Mouse (Mus musculus) skeletal muscle tissue, adult 2 months (tissue): ENCODE results near the gene Zfp74.
A peak's percentile ranks its signal among the peaks of the same experiment; 100 is the strongest.

Experiments
- DNase-seq: peaks from one replicate; pipeline ENCODE4 v3.0.0-alpha.2; 2012; ENCODE audit warnings: low read depth, low spot score

The Zfp74 gene

GRCm38 (mm10) chr7:29944201-29944600 is 9.7 kb downstream of the Zfp74 start:
- DNase-seq = no peak

- DNase-seq = no peak
These were observed 10.2 kb downstream of the Zfp74 start for GRCm38 (mm10) chr7:29943720-29944119.

GRCm38 (mm10) chr7:29942740-29943139 is 11.1 kb downstream of the Zfp74 start:
- no peak for DNase-seq

- no peak for DNase-seq
These were observed 12.9 kb downstream of the Zfp74 start for GRCm38 (mm10) chr7:29941027-29941426.

GRCm38 (mm10) chr7:29938856-29939255 is 15.0 kb downstream of the Zfp74 start:
- no peak for DNase-seq

GRCm38 (mm10) chr7:29922780-29923179 is 31.1 kb downstream of the Zfp74 start:
- peak; percentile 19 for DNase-seq

- no peak for DNase-seq
These were observed 32.3 kb downstream of the Zfp74 start for GRCm38 (mm10) chr7:29921439-29922093.

GRCm38 (mm10) chr7:29918062-29918453 is 35.8 kb downstream of the Zfp74 start:
- no peak for DNase-seq

GRCm38 (mm10) chr7:29917371-29918061 is 36.4 kb downstream of the Zfp74 start:
- peak; percentile 66 for DNase-seq

GRCm38 (mm10) chr7:29912172-29912571 is 41.7 kb downstream of the Zfp74 start:
- DNase-seq = no peak

- no peak for DNase-seq
These were observed 43.6 kb downstream of the Zfp74 start for GRCm38 (mm10) chr7:29910252-29910651.

- DNase-seq = peak; percentile 70
These were observed 45.5 kb downstream of the Zfp74 start, which contains the start of gene Zfp383 for GRCm38 (mm10) chr7:29908130-29908950. TSS of gene Zfp383 (plus strand) at chr7:29908223.

GRCm38 (mm10) chr7:29907206-29907605 is 46.7 kb downstream of the Zfp74 start:
- DNase-seq = no peak

- no peak for DNase-seq
These were observed 47.2 kb downstream of the Zfp74 start for GRCm38 (mm10) chr7:29906682-29907058.

- peak; percentile 94 for DNase-seq
These were observed 47.8 kb downstream of the Zfp74 start, which contains the start of gene Zfp27 for GRCm38 (mm10) chr7:29905966-29906681. TSS of gene Zfp27 (minus strand) at chr7:29906572.

- DNase-seq = no peak
These were observed 49.8 kb downstream of the Zfp74 start for GRCm38 (mm10) chr7:29904101-29904500.

GRCm38 (mm10) chr7:29898351-29898750 is 55.5 kb downstream of the Zfp74 start:
- no peak for DNase-seq

- no peak for DNase-seq
These were observed 61.1 kb downstream of the Zfp74 start for GRCm38 (mm10) chr7:29892756-29893155.

GRCm38 (mm10) chr7:29890501-29890900 is 63.4 kb downstream of the Zfp74 start:
- no peak for DNase-seq

- DNase-seq = no peak
These were observed 73.0 kb downstream of the Zfp74 start for GRCm38 (mm10) chr7:29880916-29881315.
